In the genomic region with DNA sequence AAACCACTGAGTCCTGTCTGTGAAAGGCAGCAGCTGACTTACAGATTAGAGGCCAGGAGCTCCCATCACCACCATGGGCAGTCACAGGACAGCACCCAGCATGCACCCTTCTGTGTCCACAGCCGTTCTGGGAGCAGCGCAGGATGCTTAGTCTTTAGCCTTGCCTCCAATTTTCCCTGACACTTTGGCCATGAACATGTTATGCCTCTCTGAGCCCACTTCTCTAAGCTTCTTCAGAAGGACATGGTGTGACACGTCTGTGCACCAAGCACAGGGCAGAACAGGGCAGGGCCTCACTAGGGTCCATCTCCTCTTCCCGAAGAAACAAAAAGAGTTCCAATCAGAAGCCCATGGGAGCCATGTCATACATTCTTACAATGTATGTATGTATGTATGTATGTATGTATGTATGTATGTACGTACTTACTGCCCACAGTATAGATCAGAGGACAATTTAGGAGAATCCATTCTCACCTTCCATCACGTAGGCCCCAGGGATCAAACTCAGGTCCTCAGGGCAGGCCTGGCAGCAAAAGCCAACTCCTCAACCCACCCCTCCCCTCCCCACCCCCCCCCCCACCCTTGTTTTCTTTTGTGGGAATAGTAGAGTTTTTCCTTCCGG, we compare ENCODE assay signal across 29 mouse cellular contexts. TPM values are rescaled to one million over a fixed set of nuclear protein-coding genes. Genes with fewer than 3 reads are reported as not detected.
DNase-seq lines count a peak whose midpoint lies in the region; ATAC-seq lines count a peak whose summit lies in the region.
"Had no signal": no experiment of that assay in that cellular context is flagged by ENCODE, and none has a peak within 500 bp of the region (broad histone marks: within the 10 kb centered on the region; RNA-seq: fewer than 3 reads in every experiment).

No protein-coding gene starts in this region.

- no peak overlapping the region for H3K9ac ChIP-seq in forebrain, embryonic 15.5 days (replicated peaks)
- no peak overlapping the region for H3K9ac ChIP-seq in forebrain, embryonic 12.5 days
- H3K9ac ChIP-seq in heart, embryonic 13.5 days = no peak overlapping the region
- H3K9ac ChIP-seq in midbrain, embryonic 11.5 days (ENCODE audit: low read length) = no peak overlapping the region
- H3K9ac ChIP-seq in midbrain, embryonic 13.5 days (replicated peaks) = no peak overlapping the region
- H3K9ac ChIP-seq: embryonic facial prominence, embryonic 15.5 days; hindbrain, embryonic 12.5 days; kidney, embryonic 15.5 days; liver, embryonic 13.5 days; lung, embryonic 15.5 days; midbrain, embryonic 12.5 days had no signal

- WGBS in forebrain, embryonic 15.5 days = 63% methylated on average over 7 of the region's 7 CpGs
- WGBS in forebrain, embryonic 12.5 days = 67% methylated on average over 7 of the region's 7 CpGs
- 73% methylated on average over 7 of the region's 7 CpGs for WGBS in heart, embryonic 13.5 days
- 81% methylated on average over 7 of the region's 7 CpGs for WGBS in midbrain, embryonic 11.5 days
- 79% methylated on average over 7 of the region's 7 CpGs for WGBS in midbrain, embryonic 13.5 days

- H3K4me1 ChIP-seq in forebrain, embryonic 15.5 days = no peaks in the 10 kb centered on the region
- H3K4me1 ChIP-seq in forebrain, embryonic 12.5 days = 0 out of 2 replicates have a peak, but pooled peaks cover 5% of the 10 kb centered on the region
- peaks cover 55% of the 10 kb centered on the region for H3K4me1 ChIP-seq in heart, embryonic 13.5 days
- no peaks in the 10 kb centered on the region; the same call in 1 of the 2 replicates for H3K4me1 ChIP-seq in midbrain, embryonic 11.5 days (ENCODE audit: control insufficient read depth, insufficient read depth, low read length)
- H3K4me1 ChIP-seq in midbrain, embryonic 13.5 days (replicated peaks) = no peaks in the 10 kb centered on the region
- H3K4me1 ChIP-seq: hindbrain, embryonic 12.5 days; kidney, embryonic 15.5 days; liver, embryonic 13.5 days; lung, embryonic 15.5 days had no signal

- H3K36me3 ChIP-seq in forebrain, embryonic 15.5 days = no peaks in the 10 kb centered on the region
- no peaks in the 10 kb centered on the region for H3K36me3 ChIP-seq in forebrain, embryonic 12.5 days (replicated peaks)
- peaks cover 52% of the 10 kb centered on the region for H3K36me3 ChIP-seq in heart, embryonic 13.5 days
- no peaks in the 10 kb centered on the region for H3K36me3 ChIP-seq in midbrain, embryonic 11.5 days (ENCODE audit: control insufficient read depth, insufficient read depth, low read length)
- no peaks in the 10 kb centered on the region for H3K36me3 ChIP-seq in midbrain, embryonic 13.5 days
- H3K36me3 ChIP-seq: hindbrain, embryonic 12.5 days; kidney, embryonic 15.5 days; lung, embryonic 15.5 days; midbrain, embryonic 12.5 days had no signal

- H3K4me2 ChIP-seq in forebrain, embryonic 15.5 days (replicated peaks) = no peak overlapping the region
- no peak overlapping the region for H3K4me2 ChIP-seq in forebrain, embryonic 12.5 days
- H3K4me2 ChIP-seq in heart, embryonic 13.5 days = no peak overlapping the region
- no peak overlapping the region for H3K4me2 ChIP-seq in midbrain, embryonic 11.5 days
- no peak overlapping the region for H3K4me2 ChIP-seq in midbrain, embryonic 13.5 days (replicated peaks)
- H3K4me2 ChIP-seq: embryonic facial prominence, embryonic 15.5 days; hindbrain, embryonic 12.5 days; kidney, embryonic 15.5 days; liver, embryonic 13.5 days; lung, embryonic 15.5 days; midbrain, embryonic 12.5 days had no signal

- no peaks in the 10 kb centered on the region for H3K9me3 ChIP-seq in forebrain, embryonic 15.5 days
- no peaks in the 10 kb centered on the region for H3K9me3 ChIP-seq in forebrain, embryonic 12.5 days
- no peaks in the 10 kb centered on the region for H3K9me3 ChIP-seq in heart, embryonic 13.5 days
- H3K9me3 ChIP-seq in midbrain, embryonic 11.5 days (ENCODE audit: control insufficient read depth, low read length) = no peaks in the 10 kb centered on the region
- no peaks in the 10 kb centered on the region for H3K9me3 ChIP-seq in midbrain, embryonic 13.5 days
- H3K9me3 ChIP-seq: embryonic facial prominence, embryonic 15.5 days; hindbrain, embryonic 12.5 days; kidney, embryonic 15.5 days; liver, embryonic 13.5 days; lung, embryonic 15.5 days; midbrain, embryonic 12.5 days had no signal

- ATAC-seq in forebrain, embryonic 15.5 days (replicated peaks) = peak; percentile 29; the same call in 1 of the 2 replicates
- ATAC-seq in forebrain, embryonic 12.5 days (ENCODE audit: low FRiP score) = no peak
- ATAC-seq in heart, embryonic 13.5 days (ENCODE audit: extremely low read depth, insufficient number of reproducible peaks, low FRiP score, low TSS enrichment) = no peak
- peak; percentile 55; the same call in 1 of the 2 replicates for ATAC-seq in midbrain, embryonic 11.5 days (ENCODE audit: low FRiP score)
- ATAC-seq in midbrain, embryonic 13.5 days = no peak
- ATAC-seq in megakaryocyte progenitor cell, adult 5-6 weeks (replicated peaks; ENCODE audit: poor library complexity) = no peak
- ATAC-seq: CD4-positive, CD25-positive, alpha-beta regulatory T cell, adult 4 months; inflammation-experienced regulatory T-cells, adult 6 months had no signal

- no peak overlapping the region for H3K4me3 ChIP-seq in forebrain, embryonic 15.5 days
- H3K4me3 ChIP-seq in forebrain, embryonic 12.5 days (replicated peaks) = no peak overlapping the region
- H3K4me3 ChIP-seq in heart, embryonic 13.5 days = no peak overlapping the region
- H3K4me3 ChIP-seq in midbrain, embryonic 11.5 days (ENCODE audit: low read depth, low read length) = no peak overlapping the region
- H3K4me3 ChIP-seq in midbrain, embryonic 13.5 days (replicated peaks) = no peak overlapping the region
- H3K4me3 ChIP-seq: embryonic facial prominence, embryonic 15.5 days; hindbrain, embryonic 12.5 days; kidney, embryonic 15.5 days; liver, embryonic 13.5 days; lung, embryonic 15.5 days; midbrain, embryonic 12.5 days; myocyte had no signal

- H3K27ac ChIP-seq in forebrain, embryonic 15.5 days (replicated peaks) = no peak overlapping the region
- H3K27ac ChIP-seq in forebrain, embryonic 12.5 days = no peak overlapping the region
- H3K27ac ChIP-seq in heart, embryonic 13.5 days (replicated peaks) = peak overlapping the region; percentile 48
- no peak overlapping the region for H3K27ac ChIP-seq in midbrain, embryonic 11.5 days (ENCODE audit: low read depth, low read length)
- no peak overlapping the region for H3K27ac ChIP-seq in midbrain, embryonic 13.5 days
- H3K27ac ChIP-seq: embryonic facial prominence, embryonic 15.5 days; hindbrain, embryonic 12.5 days; kidney, embryonic 15.5 days; liver, embryonic 13.5 days; lung, embryonic 15.5 days; midbrain, embryonic 12.5 days had no signal

- DNase-seq in heart, postnatal 4 days = no peak
- DNase-seq in midbrain, embryonic 11.5 days (ENCODE audit: low spot score, missing footprints) = peak; percentile 80
- DNase-seq in adipocyte (ENCODE audit: low spot score) = no peak
- DNase-seq: adrenal gland, postnatal 10 days; cerebellum, postnatal 14 days; gastrocnemius, postnatal 14 days; liver, embryonic 13.5 days; lung, postnatal 4 days; thymus, adult 2 months had no signal

- H3K27me3 ChIP-seq in forebrain, embryonic 15.5 days = no peaks in the 10 kb centered on the region
- H3K27me3 ChIP-seq in forebrain, embryonic 12.5 days = no peaks in the 10 kb centered on the region
- no peaks in the 10 kb centered on the region for H3K27me3 ChIP-seq in heart, embryonic 13.5 days (replicated peaks)
- H3K27me3 ChIP-seq in midbrain, embryonic 11.5 days (ENCODE audit: control insufficient read depth, insufficient read depth, low read length) = no peaks in the 10 kb centered on the region
- H3K27me3 ChIP-seq in midbrain, embryonic 13.5 days = no peaks in the 10 kb centered on the region
- H3K27me3 ChIP-seq: embryonic facial prominence, embryonic 15.5 days; hindbrain, embryonic 12.5 days; kidney, embryonic 15.5 days; liver, embryonic 13.5 days; lung, embryonic 15.5 days; midbrain, embryonic 12.5 days; Patski had no signal

RNA-seq across cellular contexts. Expression of gene Pdlim1, which starts 24.9 kb away (rescaled TPM):
- 14.3 and 16.8 TPM in 2 replicates for polyA plus RNA-seq in forebrain, embryonic 15.5 days (2015; fragmentation: Nextera tagmentation; extraction: Ambion mirVana)
- 48.9 and 58.9 TPM in 2 replicates for polyA plus RNA-seq in forebrain, embryonic 12.5 days (2016; fragmentation: Nextera tagmentation; extraction: Ambion mirVana)
- polyA plus RNA-seq in heart, embryonic 13.5 days (2015; fragmentation: Nextera tagmentation; extraction: Ambion mirVana) = 247 and 281 TPM in 2 replicates
- total RNA-seq in heart, postnatal 4 days (2021) = 100 to 1,000 TPM; 266 to 281 TPM
- polyA plus RNA-seq in midbrain, embryonic 11.5 days (2014; fragmentation: Nextera tagmentation; extraction: Ambion mirVana) = 76.7 and 84.2 TPM in 2 replicates
- 17.7 and 19.4 TPM in 2 replicates for polyA plus RNA-seq in midbrain, embryonic 13.5 days (2015; fragmentation: Nextera tagmentation; extraction: Ambion mirVana)
- total RNA-seq in megakaryocyte progenitor cell, adult 5-6 weeks (2015) = 49.9 and 83.4 TPM in 2 replicates
- 36.9 and 46.5 TPM in 2 replicates for total RNA-seq in megakaryocyte progenitor cell, adult 5-6 weeks (2017)

RNA-seq across cellular contexts. Expression of gene Cyp2c70, which starts 59.6 kb away (rescaled TPM):
- not detected in 2 replicates for polyA plus RNA-seq in forebrain, embryonic 15.5 days (2015; fragmentation: Nextera tagmentation; extraction: Ambion mirVana)
- polyA plus RNA-seq in forebrain, embryonic 12.5 days (2016; fragmentation: Nextera tagmentation; extraction: Ambion mirVana) = not detected in 2 replicates
- 0.19 TPM in 1 of 2 replicates, not detected in the other for polyA plus RNA-seq in heart, embryonic 13.5 days (2015; fragmentation: Nextera tagmentation; extraction: Ambion mirVana)
- under 1 TPM; 0.74 TPM for total RNA-seq in heart, postnatal 4 days (2021)
- polyA plus RNA-seq in midbrain, embryonic 11.5 days (2014; fragmentation: Nextera tagmentation; extraction: Ambion mirVana) = not detected in 2 replicates
- polyA plus RNA-seq in midbrain, embryonic 13.5 days (2015; fragmentation: Nextera tagmentation; extraction: Ambion mirVana) = not detected in 2 replicates
- total RNA-seq in megakaryocyte progenitor cell, adult 5-6 weeks (2015) = not detected in 2 replicates
- not detected in 2 replicates for total RNA-seq in megakaryocyte progenitor cell, adult 5-6 weeks (2017)
- total RNA-seq: ES-E14 had no signal
- polyA plus RNA-seq: CD4-positive, CD25-positive, alpha-beta regulatory T cell, adult 4 months; embryonic facial prominence, embryonic 15.5 days; frontal cortex, adult 2 months; hindbrain, embryonic 12.5 days; inflammation-experienced regulatory T-cells, adult 6 months; large intestine, adult 2 months; limb, embryonic 11.5 days; lung, embryonic 15.5 days; midbrain, embryonic 12.5 days; myocyte; neural tube, embryonic 14.5 days; Patski; urinary bladder, adult 2 months had no signal

Comparison
In these comparisons a context has a peak if more than half of its experiments do, and no peak if none do; other contexts are left out.
1. ATAC-seq: peak in forebrain, embryonic 15.5 days (single experiment) and midbrain, embryonic 11.5 days (single experiment); none in forebrain, embryonic 12.5 days (single experiment), heart, embryonic 13.5 days (single experiment), midbrain, embryonic 13.5 days (single experiment) and megakaryocyte progenitor cell, adult 5-6 weeks (single experiment).